Mouse (Mus musculus) c-Kit-positive CD71-positive TER-119-negative erythroid progenitor cells, embryonic 14.5 days (primary cell): ENCODE measurements around the gene 5830473C10Rik.
"Not testable (repeated sequence)": the region's sequence is repeated elsewhere in the genome, so short reads cannot be mapped to it uniquely, and the experiment has no call there.

Source experiments
- DNase-seq: peaks from one replicate; pipeline ENCODE4 v3.0.0-alpha.2; 2013; ENCODE audit warnings: low read depth

Gene 5830473C10Rik

GRCm38 (mm10) chr5:90594945-90595344 is 34.0 kb downstream of the 5830473C10Rik start:
- DNase-seq: peak; percentile 52

GRCm38 (mm10) chr5:90596155-90596554 is 35.2 kb downstream of the 5830473C10Rik start:
- DNase-seq: no peak

DNA sequence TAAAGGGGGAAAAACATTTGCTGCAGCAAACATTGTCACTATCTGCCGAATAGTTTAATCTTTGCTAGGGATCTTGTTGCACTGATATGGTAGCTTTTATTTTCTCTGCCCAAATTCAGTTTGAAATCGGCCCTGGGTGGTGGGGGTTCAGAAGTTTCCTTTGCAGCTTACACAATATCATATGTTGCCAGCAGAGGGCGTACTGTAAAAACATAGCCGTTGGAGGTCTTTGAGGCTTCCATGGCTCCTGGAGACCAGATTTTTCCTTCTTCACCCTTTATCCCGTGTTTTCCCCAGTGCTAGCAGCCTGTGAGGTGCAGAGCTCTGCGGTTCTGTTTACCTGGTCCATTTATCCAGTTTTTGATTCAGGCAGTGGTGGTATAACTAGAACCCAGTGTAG is 40.6 kb downstream of the 5830473C10Rik start:
- DNase-seq: no peak

GRCm38 (mm10) chr5:90603407-90603923 is 42.6 kb downstream of the 5830473C10Rik start:
- DNase-seq: no peak

- no peak for DNase-seq
Measured at GRCm38 (mm10) chr5:90608906-90609305, 48.0 kb downstream of the 5830473C10Rik start.

GRCm38 (mm10) chr5:90611388-90611787 is 50.5 kb downstream of the 5830473C10Rik start:
- no peak for DNase-seq

DNA sequence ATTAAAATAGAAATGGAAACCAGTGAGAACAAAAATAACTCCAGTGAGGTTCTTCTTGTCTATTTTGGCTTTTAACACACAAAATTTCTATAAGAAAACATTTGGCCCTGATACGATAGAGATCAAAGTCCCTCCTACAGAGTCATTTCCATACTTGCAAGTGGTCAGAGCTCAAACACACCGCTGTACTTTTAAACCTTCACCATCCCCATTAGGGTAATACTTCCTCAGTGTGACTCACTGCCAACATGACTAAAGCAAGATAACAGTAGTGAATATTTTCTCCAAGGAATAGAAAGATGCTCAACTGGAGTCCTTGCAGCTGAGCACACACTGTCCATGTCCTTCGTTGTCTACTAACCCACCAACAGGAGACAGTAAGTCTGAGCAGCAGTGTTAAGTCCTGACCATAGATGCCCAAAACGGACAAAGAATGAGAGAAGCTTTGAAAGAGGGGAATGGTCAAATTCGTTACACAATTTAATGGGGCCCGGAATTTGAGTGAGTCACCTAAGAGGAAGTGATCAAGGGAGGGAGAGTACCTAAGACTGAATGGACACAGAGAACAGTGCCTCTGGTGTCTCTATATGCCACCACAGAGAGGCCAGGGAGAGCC is 51.2 kb downstream of the 5830473C10Rik start:
- no peak for DNase-seq

DNA sequence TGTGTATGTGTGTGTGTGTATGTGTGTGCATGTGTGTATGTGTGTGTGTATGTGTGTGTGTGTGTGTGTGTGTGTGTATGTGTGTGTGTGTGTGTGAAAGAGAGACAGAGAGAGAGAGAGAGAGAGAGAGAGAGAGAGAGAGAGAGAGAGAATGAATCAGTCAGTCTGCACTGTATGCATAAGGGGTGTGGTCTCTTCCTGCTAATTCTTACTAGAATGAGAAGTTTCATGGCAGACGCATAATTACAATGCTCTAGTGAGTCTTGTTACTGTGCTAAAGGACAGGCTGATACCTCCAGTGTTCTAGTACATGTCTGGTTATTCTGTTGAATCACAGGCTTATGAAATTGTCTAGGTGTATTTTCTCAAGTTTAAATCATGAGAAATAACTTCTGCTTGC is 51.8 kb downstream of the 5830473C10Rik start:
- DNase-seq: not testable (repeated sequence)

- DNase-seq: no peak
Measured at GRCm38 (mm10) chr5:90617859-90618258, 57.0 kb downstream of the 5830473C10Rik start.

DNA sequence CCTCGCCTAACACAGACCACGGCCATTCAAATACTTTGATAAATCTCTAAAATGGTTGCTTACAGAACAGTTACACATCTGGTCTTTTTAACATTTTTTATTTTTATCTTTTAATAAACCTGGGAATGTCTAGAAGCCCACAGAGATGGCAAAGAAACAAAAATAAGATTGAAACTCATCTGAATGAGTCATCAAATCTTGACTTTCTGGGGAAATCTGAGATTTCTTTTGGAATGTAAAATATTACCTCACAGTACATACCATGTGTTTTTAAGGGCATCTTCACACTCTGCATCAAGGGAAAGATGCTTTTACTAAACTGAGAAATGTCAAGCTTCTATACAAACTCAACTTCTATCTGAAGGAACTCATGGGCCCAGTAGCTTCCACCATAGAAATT is 60.4 kb downstream of the 5830473C10Rik start:
- DNase-seq: no peak

DNA sequence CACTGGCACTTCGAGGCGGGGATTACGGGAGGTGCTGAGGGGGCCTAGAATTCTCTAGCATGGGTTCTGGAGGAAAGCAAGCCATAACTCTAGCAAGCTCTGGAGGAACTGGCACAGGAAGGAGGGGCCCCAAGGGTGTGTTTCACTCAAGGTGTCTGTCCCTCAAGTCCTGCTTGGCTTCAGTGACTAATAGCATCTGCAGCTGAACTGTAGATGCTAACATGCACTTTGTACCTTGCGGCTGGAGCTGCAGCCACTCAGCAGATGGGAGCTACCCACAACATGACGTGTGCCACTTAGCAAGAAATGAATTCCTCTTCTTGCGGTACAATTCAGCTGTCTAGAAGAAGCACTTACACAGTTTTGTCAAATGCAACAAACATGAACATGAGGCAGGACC is 60.8 kb downstream of the 5830473C10Rik start:
- no peak for DNase-seq

GRCm38 (mm10) chr5:90623209-90623608 is 62.3 kb downstream of the 5830473C10Rik start:
- no peak for DNase-seq

DNA sequence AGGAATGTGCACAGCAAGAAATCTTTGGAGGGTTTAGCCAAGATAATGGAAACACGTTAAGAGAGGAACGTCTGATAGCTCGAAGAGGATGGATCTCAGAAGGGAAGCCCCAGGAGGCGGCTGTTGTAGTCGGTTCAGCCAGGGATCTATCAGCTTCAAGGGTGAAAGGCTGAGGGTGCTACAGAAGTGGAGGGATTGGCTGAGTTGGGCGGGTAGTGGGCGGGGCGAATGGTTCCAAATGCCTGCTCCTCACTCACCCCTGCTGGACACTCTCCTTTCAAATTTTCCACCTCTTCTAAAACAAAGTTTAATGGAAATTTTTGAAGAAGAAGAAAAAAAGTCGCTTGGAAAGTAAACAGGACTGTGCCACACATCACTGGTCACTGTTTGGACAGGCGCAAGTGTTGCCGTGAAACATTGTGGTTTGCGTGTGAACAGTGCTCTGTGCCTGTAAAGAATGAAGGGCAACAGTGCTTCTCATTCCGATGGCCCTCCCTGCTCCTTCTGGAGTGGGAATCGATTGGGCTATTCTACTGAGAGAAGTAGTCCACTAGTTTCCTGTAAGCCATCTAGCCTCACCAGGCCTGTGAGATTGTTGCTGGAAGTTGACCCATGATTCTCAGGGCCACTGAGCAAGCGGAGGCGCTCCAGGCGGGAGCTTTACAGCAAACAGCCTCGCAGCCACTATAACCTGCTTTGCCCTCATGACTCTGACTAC is 64.0 kb downstream of the 5830473C10Rik start:
- no peak for DNase-seq

GRCm38 (mm10) chr5:90627423-90627822 is 66.5 kb downstream of the 5830473C10Rik start:
- DNase-seq: no peak

- no peak for DNase-seq
Measured at GRCm38 (mm10) chr5:90628011-90628410, 67.1 kb downstream of the 5830473C10Rik start.

GRCm38 (mm10) chr5:90628530-90628929 is 67.6 kb downstream of the 5830473C10Rik start:
- no peak for DNase-seq

DNA sequence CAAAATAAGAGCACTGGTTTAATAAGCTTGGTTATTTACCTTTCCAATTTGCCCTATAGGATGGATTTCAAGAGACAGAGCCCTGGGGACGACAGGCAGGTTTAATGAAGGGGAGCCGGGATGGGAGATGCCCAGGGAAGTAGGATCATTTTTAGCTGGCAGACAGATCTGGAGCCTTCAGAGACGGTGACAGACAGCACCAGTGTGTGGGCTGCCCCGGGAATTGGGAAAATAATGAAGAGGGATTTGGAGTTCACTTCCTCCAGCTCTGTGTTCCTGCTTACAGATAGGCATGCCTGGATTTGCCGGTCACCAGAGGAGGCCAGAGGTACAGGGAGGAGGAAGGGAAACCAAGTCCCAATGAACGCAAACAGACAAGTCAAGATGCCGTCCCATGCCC is 74.0 kb downstream of the 5830473C10Rik start:
- no peak for DNase-seq

GRCm38 (mm10) chr5:90640286-90641217 is 79.6 kb downstream of the 5830473C10Rik start, which contains the start of gene Rassf6:
TSS of gene Rassf6 (minus strand) at chr5:90640657.
- DNase-seq: no peak

DNA sequence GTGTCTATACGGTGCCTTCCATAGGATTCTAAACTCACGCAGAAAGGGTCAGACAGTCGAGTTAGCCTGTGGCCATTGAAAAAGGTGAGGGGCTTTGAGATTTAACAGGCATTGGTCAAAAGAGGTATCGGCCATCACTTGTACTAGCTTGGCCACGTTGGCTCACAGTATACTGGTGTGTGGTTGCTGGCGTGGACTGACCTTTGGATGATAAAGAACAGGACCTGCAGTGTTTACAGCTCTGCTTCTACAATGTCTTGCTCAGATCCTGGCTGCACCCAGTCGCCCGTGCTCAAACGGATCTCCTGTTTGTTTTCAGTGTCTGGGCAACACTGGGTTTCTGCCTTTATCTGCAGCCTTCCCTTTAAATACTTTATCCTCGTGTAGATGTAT is 80.3 kb downstream of the 5830473C10Rik start:
- DNase-seq: no peak

DNA sequence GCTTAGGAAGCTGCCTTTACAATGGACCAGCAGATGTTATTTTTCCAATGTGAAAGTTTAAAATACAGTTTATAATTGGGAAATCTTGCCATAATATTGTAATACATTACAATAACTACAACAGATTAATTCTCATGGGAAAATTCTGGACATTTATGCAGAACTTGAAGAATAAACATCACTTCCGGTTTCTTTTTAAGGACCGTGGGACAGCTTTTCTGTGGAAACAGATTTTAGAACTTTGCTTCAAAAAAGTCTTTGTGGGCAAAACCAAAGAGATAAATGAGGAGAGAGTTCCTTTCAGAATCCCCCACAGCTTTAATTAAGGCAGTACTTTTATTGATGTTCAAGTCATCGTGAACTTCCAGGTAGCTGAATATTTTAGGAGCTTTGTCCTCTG is 84.7 kb downstream of the 5830473C10Rik start:
- no peak for DNase-seq

- DNase-seq: no peak
Measured at GRCm38 (mm10) chr5:90646398-90646797, 85.5 kb downstream of the 5830473C10Rik start.
